Mouse (Mus musculus): ENCODE measurements around the gene Rhoj.

DNA sequence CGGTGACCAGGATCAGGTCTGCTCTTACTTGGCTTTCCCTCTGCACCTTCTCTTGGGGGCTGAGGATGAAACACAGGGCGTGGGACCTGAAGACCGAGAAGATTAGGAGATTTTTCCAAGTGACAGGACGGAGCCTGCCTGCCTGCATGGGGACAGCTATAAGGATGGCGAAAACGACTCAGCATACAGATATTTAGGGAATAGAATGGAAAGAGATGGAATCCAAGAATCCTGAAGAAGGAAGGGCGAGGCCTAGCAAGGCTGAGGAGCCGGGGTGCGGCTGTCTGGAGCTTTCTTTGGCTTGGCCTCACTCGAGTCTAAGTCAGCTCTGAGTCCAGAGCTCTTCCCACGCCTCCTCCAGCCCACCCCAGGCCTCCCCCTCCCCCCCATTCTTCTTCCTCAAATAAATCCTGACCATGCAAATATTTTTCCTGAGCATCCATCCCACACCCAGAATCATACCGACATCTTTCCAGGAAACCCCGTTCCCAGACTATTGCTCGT, 57.6 kb downstream of the Rhoj start:
- no peak for TF ChIP-seq CTCF (conservative IDR thresholded peaks at IDR 0.05; ENCODE audit: low read length)
- no peak for TF ChIP-seq NANOG (IDR thresholded peaks at IDR 0.05; ENCODE audit: borderline replicate concordance, low read length)

Measured in E14TG2a.4 (cell line).